Mouse (Mus musculus) granulocyte monocyte progenitor cell, adult 5-6 weeks (primary cell): ENCODE measurements around the gene Fabp6. TPM values are rescaled to one million over a fixed set of nuclear protein-coding genes. Genes with fewer than 3 reads are reported as not detected.

ENCODE experiments used
- ATAC-seq: replicated peaks from 2 replicates; pipeline ENCODE4 v1.8.0; 2016; ENCODE audit warnings: mild to moderate bottlenecking, moderate TSS enrichment, inconsistent platforms; ENCODE audit not compliant: poor library complexity, severe bottlenecking
- total RNA-seq, 2 experiments: library from RNA; stranded (forward) in 1 of 2; stranded (reverse) in 1 of 2; fragments of 200-712, 200-1000 nt in 1 of 2; fragments of >200 nt in 1 of 2; fragmentation: Nextera tagmentation in 1 of 2; gene quantifications; 2 replicates each; pipeline ENCODE4 v1.2.3; 2014 to 2017

The Fabp6 gene
- total RNA-seq (2014; fragmentation: Nextera tagmentation): not detected in 2 replicates
- total RNA-seq (2017): not detected in 2 replicates

DNA sequence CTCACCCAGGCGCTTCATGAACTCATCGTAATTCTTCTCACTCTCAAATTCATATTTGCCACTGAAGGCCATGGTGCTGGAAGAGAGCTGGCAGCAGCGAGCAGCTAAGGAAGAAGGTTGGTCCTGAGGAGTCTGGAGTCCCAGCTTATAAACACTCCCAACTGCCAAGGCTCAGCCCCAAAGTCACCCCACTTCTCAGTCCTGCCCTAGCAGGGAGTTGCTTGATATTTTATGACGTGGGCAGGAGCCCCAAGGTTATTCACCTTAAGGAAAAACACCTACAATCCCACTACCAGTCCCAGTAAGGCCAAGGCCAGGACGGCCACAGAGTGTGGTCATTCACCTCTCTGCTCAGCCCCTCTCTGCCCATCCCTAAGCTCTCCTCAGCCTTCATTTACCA lies at the start of gene Fabp6:
Fabp6 (minus strand) TSS at position 101 of the 400 bp plus-strand sequence.
- no peak for ATAC-seq

GRCm38 (mm10) chr11:43645286-43645685 lies 43.9 kb upstream of the Fabp6 start:
- peak; percentile 43; the same call in 1 of the 2 replicates for ATAC-seq

DNA sequence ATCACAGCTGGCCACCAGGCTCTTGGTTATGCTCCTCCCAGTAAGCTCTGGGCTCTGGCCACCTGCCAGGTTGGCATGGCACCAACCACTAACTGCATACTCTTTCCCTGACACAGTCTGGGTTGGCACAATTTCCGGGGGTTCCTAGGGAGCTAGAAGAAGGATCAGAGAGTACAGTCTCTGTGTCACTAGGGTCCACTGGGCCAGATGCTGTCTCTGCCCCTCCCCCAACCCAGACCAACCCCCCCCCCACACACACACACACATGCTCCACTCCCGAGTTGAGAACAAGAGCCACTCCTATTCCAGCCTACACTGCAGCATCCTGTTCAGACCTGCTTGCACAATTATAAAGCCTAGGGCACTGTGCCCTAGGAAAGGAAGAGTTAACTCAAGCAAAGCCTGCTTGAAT lies 41.8 kb upstream of the Fabp6 start:
- ATAC-seq: peak; percentile 82

- no peak for ATAC-seq
Measured at GRCm38 (mm10) chr11:43638486-43638885, 37.1 kb upstream of the Fabp6 start.

GRCm38 (mm10) chr11:43636761-43637160 lies 35.4 kb upstream of the Fabp6 start:
- no peak for ATAC-seq

DNA sequence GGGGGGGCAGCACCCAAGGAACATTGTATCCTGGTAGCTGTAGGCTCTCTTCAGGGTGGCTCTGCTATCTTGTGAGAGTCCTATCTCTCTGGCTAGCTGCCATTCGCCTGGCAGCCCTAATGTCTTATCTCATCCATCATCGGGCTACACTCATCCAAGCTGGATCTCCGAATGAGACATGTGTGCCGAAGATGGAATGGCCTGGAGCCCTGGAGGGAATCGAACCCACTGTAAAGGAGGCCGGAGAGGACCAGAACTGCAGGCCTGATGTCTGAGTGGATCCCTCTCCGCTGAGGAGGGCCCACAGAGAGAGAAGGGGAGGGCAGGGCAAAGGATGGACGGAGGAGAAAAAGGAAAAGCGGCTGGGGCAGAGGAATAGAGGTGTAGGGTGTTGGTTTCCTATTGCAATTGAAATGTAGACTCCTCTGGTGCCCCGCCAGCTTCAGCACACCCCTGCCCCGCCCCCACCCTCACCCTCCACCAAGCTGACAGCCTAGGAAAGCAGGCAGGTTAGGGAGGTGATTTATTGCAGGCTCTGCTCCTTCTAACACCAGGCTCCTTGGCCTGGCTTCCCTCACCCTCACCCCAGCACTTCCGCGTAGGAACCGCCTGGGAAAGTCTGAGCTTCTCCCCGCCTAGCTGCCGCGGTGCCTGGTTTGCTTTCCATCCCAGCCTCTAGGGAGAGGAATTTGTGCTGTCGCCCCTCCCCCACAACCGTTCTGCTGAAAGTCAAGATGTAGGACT lies 32.5 kb upstream of the Fabp6 start:
- ATAC-seq: peak; percentile 57

DNA sequence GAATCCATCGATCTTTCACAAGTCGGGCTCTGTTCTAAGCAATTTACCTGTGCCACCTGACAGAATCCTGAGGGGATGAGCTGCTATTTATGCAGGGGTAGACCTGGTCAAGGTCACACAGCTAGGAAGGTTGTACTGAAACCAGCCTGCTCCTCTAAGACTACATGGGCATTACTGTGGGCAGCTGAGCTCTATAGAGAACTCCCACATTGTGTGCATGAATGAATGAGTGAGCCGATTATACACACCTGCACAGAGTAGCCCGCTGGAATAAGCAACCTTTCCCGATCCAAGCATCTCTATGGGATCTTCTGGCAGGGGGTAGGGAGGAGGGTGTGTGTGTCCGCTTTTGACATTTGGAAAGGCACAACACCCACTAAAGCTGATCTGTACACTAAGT lies 31.8 kb upstream of the Fabp6 start:
- no peak for ATAC-seq

DNA sequence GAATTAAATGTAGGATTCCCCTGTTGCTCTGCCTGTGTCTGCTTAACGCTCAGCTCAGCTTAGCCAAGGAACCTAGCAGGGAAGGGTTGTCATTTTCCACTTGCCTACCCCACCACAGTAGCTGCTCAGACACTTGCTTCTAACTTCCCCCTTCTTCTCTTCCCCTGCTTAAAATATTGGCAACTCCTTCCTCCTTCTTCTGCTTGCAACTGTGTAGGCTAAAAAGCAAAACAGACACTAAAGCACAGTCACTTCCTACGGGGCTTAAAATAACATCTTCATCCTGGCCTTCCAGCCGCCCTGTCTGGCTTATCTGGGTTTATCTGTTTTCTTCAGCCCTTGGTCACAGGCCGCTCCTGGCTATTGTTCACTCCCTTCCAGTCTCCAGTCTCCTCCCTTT lies 31.2 kb upstream of the Fabp6 start:
- ATAC-seq: peak; percentile 89

DNA sequence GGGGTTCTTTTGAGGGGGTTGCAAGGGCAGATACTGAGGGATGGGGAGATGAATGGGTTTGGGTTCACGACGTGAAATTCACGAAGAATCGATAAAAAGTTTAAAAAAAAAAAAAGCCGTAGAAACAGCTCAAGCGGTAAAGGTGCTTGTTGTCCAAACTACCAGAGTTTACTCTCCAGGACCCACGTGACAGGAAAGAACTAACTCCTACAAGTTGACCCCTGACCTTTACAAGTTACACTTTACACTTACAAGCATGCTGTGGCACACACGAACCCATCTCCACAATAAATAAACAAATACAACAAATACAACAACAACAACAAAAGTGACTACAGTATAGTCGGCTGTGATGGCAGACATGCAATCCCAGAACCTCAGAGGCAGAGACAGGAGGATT lies 30.3 kb upstream of the Fabp6 start:
- no peak for ATAC-seq

GRCm38 (mm10) chr11:43626927-43627645 lies 25.7 kb upstream of the Fabp6 start:
- no peak for ATAC-seq

DNA sequence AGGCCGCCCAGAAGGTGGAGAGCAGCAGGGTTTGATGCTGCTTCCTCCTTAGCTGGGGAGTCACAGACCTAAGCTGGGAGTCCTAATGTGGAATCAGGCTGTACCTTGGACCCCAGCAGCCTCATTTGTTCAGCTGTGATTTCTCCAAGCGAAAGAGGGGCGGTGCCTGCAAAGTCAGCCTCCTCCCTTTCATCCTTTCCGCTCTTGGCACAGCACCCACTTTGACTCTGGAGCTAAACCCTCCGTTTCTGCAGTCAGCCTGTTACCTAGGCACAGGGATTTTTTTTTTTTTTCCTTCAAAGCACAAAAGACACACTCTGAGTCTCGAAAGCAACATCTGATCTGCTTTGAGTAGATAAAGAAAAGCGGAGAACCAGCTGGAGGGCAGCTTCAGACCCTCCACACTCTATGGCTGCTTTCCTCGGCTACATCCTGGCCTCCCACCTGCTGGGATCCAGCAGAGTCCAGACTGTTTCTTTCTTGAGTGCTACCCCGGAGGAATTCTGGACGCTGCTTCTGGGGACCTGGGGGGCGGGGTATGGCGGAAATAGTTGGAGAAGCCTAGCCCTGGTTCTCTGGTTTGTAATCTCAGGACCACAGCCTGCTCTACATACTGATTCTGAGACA lies 25.1 kb upstream of the Fabp6 start:
- 0 out of 2 replicates have a peak, but pooled peaks have one; percentile 9 for ATAC-seq

DNA sequence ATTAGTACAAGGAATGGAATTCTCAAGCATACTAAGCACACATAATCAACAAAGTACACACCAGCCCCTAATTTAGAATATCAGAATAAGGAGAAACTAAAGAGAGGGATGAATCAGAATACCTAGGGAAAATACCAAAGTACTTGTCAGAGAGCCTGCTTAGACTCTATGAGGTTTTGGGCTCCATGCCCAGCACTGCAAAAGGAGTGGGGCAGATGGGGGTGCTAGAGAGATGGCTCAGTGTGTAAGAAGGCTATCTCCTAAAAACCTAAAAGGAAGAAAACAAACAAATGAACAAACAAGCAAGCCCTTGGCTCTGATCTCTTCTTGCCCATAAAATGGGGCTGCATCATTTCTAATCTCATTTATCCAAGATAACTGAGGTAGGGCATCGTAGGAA lies 23.0 kb upstream of the Fabp6 start:
- ATAC-seq: no peak

DNA sequence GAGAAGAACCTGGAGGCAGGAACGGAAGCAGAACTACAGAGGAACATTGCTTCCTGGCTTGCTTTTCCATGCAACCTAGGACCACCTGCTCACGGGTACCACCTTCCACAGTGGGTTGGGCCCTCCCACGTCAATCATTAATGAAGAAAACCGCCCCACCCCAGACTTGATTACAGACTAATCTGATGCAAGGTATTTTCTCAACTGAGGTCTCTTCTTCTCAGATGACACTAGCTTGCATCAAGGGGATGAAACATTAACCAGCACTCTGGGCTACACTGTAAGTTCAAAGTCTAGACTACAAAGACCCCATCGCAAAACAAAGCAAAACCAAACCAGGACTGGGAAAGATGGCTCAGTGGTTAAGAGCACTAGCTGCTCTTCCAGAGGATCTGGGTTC lies 20.4 kb upstream of the Fabp6 start:
- no peak for ATAC-seq

GRCm38 (mm10) chr11:43618403-43618802 lies 17.1 kb upstream of the Fabp6 start:
- no peak for ATAC-seq

- no peak for ATAC-seq
Measured at GRCm38 (mm10) chr11:43617924-43618323, 16.6 kb upstream of the Fabp6 start.

- peak; percentile 97 for ATAC-seq
Measured at GRCm38 (mm10) chr11:43612834-43613488, 11.6 kb upstream of the Fabp6 start.

- no peak for ATAC-seq
Measured at GRCm38 (mm10) chr11:43610662-43611033, 9.3 kb upstream of the Fabp6 start.

DNA sequence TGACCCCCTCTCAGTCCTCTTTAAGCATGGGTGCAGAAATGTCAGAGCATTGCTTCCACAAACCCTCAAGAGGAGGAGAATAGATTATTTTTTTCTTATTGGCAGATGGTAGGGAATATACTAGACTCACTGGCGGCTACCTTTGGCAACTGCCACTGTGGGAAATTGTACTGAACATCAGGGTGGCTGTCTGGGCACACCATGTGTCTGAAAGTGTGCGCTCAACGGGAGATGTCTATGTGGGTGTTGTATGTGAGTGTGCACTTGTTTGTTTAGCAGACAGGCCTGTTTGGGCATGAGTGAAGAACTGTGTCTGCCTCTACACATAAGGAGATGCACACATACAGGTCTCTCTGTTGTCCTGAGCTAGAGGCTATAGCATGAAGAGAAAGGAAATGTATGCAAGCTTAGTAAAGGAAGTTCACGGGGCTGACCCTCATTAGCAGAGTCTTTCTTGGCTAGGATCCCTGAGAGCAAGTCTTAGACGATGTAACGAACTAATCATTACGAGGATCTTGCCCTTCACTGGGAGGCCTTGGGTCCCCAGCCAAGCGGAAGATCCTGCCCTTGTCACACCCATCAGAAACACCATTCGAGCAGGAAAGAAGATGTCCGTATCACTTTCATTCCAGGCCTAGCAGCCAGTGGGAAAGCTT lies 8.8 kb upstream of the Fabp6 start:
- ATAC-seq: no peak

- no peak for ATAC-seq
Measured at GRCm38 (mm10) chr11:43608440-43608839, 7.1 kb upstream of the Fabp6 start.

GRCm38 (mm10) chr11:43605859-43606258 lies 4.5 kb upstream of the Fabp6 start:
- ATAC-seq: no peak
